Mouse (Mus musculus) layer of hippocampus, adult 9-11 months (tissue): ENCODE measurements at regions not wholly inside any gene's neighbourhood (a gene's known extent, or its start where the extent isn't known, plus 50 kb on each side); places are given as distances from the start of the nearest gene placed in this dataset.

Experiments
- DNase-seq: peaks from one replicate; pipeline ENCODE4 v3.0.0; 2022

DNA sequence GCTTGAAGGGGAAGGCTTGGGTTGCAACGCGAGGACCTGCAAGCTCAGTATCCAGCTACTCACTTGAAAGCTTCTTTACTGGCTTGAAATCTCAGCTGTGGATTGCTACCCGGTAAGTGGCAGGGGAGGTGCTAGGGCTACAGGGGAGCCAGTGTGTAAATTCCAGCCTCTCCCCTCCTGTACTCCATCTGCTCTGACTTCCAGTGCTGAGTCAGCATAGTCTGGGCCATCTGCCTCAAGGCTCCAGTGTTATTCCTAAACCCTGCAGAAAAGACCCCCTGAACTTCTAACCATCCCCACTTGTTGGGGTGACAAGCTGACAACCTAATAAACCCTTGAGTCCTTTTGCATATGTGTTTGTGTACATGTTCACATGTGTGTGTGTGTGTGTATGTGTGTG, 140.0 kb upstream of the Kcnab2 start:
- no peak for DNase-seq

DNA sequence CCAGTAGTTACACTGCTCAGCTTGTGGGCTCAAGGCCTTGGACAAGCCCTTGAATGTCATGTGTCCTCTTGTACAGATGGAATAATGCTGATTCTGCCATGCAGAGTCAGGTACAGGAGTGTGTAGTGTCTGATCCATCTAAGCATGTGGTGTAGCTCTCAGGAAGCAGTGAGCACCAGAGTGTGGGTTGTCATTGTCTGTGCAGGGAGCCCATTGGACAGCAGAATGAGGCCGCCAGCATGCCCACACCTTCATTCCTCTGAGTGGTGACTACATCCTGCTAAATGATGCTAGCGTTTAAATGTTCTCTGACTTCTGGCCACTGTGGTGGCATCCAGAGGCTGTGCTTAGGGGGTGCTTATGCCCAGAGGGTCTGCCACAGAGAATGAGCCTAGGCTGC, 137.5 kb upstream of the Kcnab2 start:
- DNase-seq: no peak

DNA sequence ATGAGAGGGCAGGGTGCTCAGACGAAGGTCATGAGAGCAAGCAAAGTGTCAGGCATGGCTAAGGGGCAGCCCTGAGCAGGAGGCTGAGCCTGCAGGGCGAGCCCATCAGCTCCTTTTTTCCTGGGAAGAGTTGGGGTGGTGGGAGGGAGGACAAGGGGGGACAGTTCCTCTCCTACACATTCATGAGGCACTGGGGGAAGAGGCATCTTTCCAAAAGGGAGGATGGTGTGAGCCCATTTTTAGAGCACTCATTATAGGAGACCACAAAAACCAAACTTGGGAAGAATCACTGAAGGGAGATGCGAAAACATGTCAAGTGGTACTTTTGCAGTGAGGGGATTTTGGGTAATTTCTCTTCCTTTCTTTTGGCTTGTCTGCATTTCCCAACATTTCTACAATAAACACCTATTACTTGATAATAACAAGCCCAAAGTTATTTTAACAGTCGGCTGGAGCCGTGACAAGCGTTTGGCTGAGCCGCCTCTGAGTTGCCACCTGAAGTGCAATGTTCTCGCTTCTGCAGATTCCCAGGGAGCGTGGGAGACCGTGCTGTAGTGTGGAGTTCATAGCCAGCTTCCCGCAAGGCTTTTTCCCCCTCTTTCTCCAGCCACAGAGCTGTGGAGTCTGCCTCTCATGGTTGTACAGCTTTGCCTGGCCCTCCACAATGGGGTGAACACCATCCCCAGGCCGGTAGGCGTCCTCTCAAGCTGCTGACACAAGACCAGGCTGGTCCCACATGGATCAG, 136.9 kb upstream of the Kcnab2 start:
- DNase-seq: peak; percentile 44
